Comparison of ENCODE assay signal across 11 mouse cellular contexts in the genomic region with DNA sequence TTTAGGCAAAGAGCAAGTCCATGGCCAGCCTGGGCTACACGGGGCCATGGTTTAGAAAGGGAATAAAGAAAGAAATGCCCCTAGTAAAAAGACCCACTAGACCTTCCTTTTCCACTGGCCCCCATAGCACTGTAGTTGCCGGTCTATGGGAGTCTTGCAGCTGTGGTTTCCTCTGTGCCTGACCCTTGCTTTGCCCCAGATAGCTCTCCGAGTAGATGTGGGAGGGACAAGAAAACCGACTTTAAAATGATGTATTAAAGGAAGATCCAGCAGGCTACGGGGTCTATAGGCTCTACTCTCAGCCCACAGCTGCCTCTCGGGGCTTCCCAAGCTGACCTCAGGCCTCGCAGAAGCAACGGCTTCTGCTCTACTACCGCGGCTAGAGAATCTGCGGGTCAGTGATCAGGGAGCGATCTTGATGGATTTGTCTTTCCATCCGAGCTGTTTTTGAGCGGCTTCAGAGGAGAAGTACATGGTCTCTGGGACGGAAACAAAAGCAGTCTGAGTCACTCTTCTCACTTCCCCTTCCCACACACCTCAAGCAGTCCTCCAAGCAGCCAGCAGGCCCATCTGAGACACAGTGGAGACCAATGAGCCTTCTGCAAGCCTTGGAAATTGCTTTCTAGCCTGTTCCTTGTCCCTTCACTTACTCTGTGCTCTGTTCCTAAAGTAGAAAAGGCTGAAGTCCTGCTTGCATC.
DNase-seq lines count a peak whose midpoint lies in the region; ATAC-seq lines count a peak whose summit lies in the region.
"Had no signal": no experiment of that assay in that cellular context is flagged by ENCODE, and none has a peak within 500 bp of the region (broad histone marks: within the 10 kb centered on the region; RNA-seq: fewer than 3 reads in every experiment).

No protein-coding gene starts in this region.

- ATAC-seq in heart, embryonic 11.5 days (replicated peaks; ENCODE audit: insufficient number of reproducible peaks, low FRiP score, low TSS enrichment), result no peak
- ATAC-seq in hematopoietic stem cell, adult 5-6 weeks (replicated peaks in 1 of 2; ENCODE audit: insufficient read depth in 1 of 2, low FRiP score in 2 of 2, low TSS enrichment in 1 of 2, low read depth in 1 of 2, poor library complexity in 2 of 2, severe bottlenecking in 2 of 2), result peak; percentile 94 to 98

- H3K9me3 ChIP-seq in heart, embryonic 11.5 days (replicated peaks; ENCODE audit: control insufficient read depth, low read length), result no peaks in the 10 kb centered on the region
- H3K9me3 ChIP-seq: embryonic facial prominence, embryonic 15.5 days; heart, embryonic 13.5 days had no signal

- no peak overlapping the region for H3K9ac ChIP-seq in heart, embryonic 11.5 days (ENCODE audit: low read depth, low read length)
- H3K9ac ChIP-seq: embryonic facial prominence, embryonic 15.5 days; heart, embryonic 13.5 days had no signal

- H3K4me3 ChIP-seq in heart, embryonic 11.5 days (ENCODE audit: low read depth, low read length), result no peak overlapping the region
- H3K4me3 ChIP-seq: embryonic facial prominence, embryonic 15.5 days; heart, embryonic 13.5 days had no signal

- H3K36me3 ChIP-seq in heart, embryonic 11.5 days (ENCODE audit: control insufficient read depth, insufficient read depth, low read length), result no peaks in the 10 kb centered on the region
- H3K36me3 ChIP-seq: embryonic facial prominence, embryonic 15.5 days; heart, embryonic 13.5 days had no signal

- H3K4me1 ChIP-seq in heart, embryonic 11.5 days (ENCODE audit: control insufficient read depth, insufficient read depth, low read length), result 0 out of 2 replicates have a peak, but pooled peaks cover 4% of the 10 kb centered on the region

- WGBS in heart, embryonic 11.5 days (ENCODE audit: insufficient replicate concordance), result 79% methylated on average over 15 of the region's 15 CpGs

- DNase-seq in heart, adult 18-20 months, result peak; percentile 9 to 60
- DNase-seq in right cerebral cortex, adult 18-20 months, result peak; percentile 83
- DNase-seq in right cerebral cortex, postnatal 14 days, result no peak
- DNase-seq in spleen, adult 12 weeks (ENCODE audit: low spot score), result peak; percentile 12
- no peak for DNase-seq in cerebellum, adult 9-11 months
- no peak for DNase-seq in layer of hippocampus, postnatal 10 days (ENCODE audit: low spot score in 2 of 2)
- DNase-seq: adrenal gland, postnatal 10 days had no signal

- no peak overlapping the region for H3K27ac ChIP-seq in heart, embryonic 11.5 days (ENCODE audit: low read depth, low read length)
- H3K27ac ChIP-seq: embryonic facial prominence, embryonic 15.5 days; heart, embryonic 13.5 days had no signal

- no peaks in the 10 kb centered on the region for H3K27me3 ChIP-seq in heart, embryonic 11.5 days (ENCODE audit: control insufficient read depth, insufficient read depth, low read length)
- H3K27me3 ChIP-seq: embryonic facial prominence, embryonic 15.5 days; heart, embryonic 13.5 days had no signal

- no peak overlapping the region for H3K4me2 ChIP-seq in heart, embryonic 11.5 days
- H3K4me2 ChIP-seq: embryonic facial prominence, embryonic 15.5 days; heart, embryonic 13.5 days had no signal

Comparison
In these comparisons a context has a peak if more than half of its experiments do, and no peak if none do; other contexts are left out.
1. DNase-seq: peak in heart, adult 18-20 months (2 of 2), right cerebral cortex, adult 18-20 months (single experiment) and spleen, adult 12 weeks (single experiment); none in right cerebral cortex, postnatal 14 days (single experiment), cerebellum, adult 9-11 months (single experiment) and layer of hippocampus, postnatal 10 days (0 of 2).